Mouse (Mus musculus) limb, embryonic 12.5 days (tissue): ENCODE data around the gene Amh. TPM values are rescaled to one million over a fixed set of nuclear protein-coding genes. Genes with fewer than 3 reads are reported as not detected.

Experiments used
- ATAC-seq: fragments of 200-750 bp; cut with Nextera tagmentation; 2 replicates; pipeline ENCODE4 v1.8.0; 2017; ENCODE audit warnings: low read depth, moderate TSS enrichment; ENCODE audit not compliant: insufficient number of reproducible peaks, insufficient read depth, low FRiP score, low TSS enrichment
- H3K27ac ChIP-seq: fragments of 300-500 bp; sonication (generic); 2 replicates; pipeline ENCODE4 v1.5.1; 2016; ENCODE audit warnings: mild to moderate bottlenecking, moderate library complexity
- H3K27me3 ChIP-seq: fragments of 300-500 bp; sonication (generic); 2 replicates; pipeline ENCODE4 v1.6.1; 2016; ENCODE audit warnings: mild to moderate bottlenecking, moderate library complexity
- H3K36me3 ChIP-seq: fragments of 300-500 bp; sonication (generic); 2 replicates; pipeline ENCODE4 v1.6.1; 2016; ENCODE audit warnings: mild to moderate bottlenecking, moderate library complexity
- H3K4me1 ChIP-seq: fragments of 300-500 bp; sonication (generic); replicated peaks from 2 replicates; pipeline ENCODE4 v1.6.1; 2016
- H3K4me2 ChIP-seq: fragments of 300-500 bp; sonication (generic); 2 replicates; pipeline ENCODE4 v1.6.1; 2016; ENCODE audit warnings: mild to moderate bottlenecking, moderate library complexity
- H3K4me3 ChIP-seq: fragments of 300-500 bp; sonication (generic); replicated peaks from 2 replicates; pipeline ENCODE4 v1.5.1; 2016; ENCODE audit warnings: mild to moderate bottlenecking
- H3K9ac ChIP-seq: fragments of 300-500 bp; sonication (generic); replicated peaks from 2 replicates; pipeline ENCODE4 v1.6.1; 2016; ENCODE audit warnings: mild to moderate bottlenecking, moderate library complexity
- H3K9me3 ChIP-seq: fragments of 300-500 bp; sonication (generic); 2 replicates; pipeline ENCODE4 v1.6.1; 2016; ENCODE audit warnings: mild to moderate bottlenecking, moderate library complexity
- WGBS: fragments of 180-500 bp; shearing (Covaris S2); methylation state at CpG from one replicate; pipeline ENCODE4 v1.1.7; 2016; 5-methylcytosine and 5-hydroxymethylcytosine counted together
- polyA plus RNA-seq: library from polyadenylated mRNA; unstranded; fragments of >200 nt; fragmentation: Nextera tagmentation; extraction: Ambion mirVana; gene quantifications from 2 replicates; pipeline ENCODE4 v1.2.1, GENCODE M21; 2016

Gene Amh
- polyA plus RNA-seq = not detected in 2 replicates

DNA sequence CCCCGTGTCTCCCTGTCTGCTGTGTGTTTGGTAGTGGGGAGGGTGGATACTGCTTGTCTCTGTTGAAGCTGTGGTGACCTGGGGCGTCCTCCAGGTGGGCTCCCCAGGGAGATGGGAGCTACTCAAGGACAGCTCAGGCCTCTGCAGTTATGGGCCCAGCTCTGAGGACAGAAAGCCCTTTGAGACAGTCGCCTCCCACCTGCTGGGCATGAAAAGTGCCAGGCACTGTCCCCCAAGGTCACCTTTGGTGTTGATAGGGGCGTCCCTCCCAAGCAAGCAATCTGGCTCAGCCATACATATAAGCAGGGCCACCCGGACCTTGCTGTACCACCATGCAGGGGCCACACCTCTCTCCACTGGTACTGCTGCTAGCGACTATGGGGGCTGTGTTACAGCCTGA lies at the start of gene Amh:
Amh (plus strand) TSS at position 328 of the 400 bp plus-strand sequence.
- H3K4me1 ChIP-seq = peaks cover 44% of the 10 kb centered on the region
- H3K4me2 ChIP-seq = peak within 1 kb of the TSS; percentile 97; the same call in 1 of the 2 replicates
- peaks cover 59% of the 10 kb centered on the region for H3K36me3 ChIP-seq
- no peak within 1 kb of the TSS; the same call in 1 of the 2 replicates for H3K9ac ChIP-seq
- ATAC-seq = no peak
- H3K27ac ChIP-seq = no peak within 1 kb of the TSS
- whole genome bisulfite sequencing = 59% methylated on average over 6 of the region's 6 CpGs
- H3K27me3 ChIP-seq = peaks cover 39% of the 10 kb centered on the region
- no peaks in the 10 kb centered on the region for H3K9me3 ChIP-seq
- peak within 1 kb of the TSS; percentile 3; the same call in 1 of the 2 replicates for H3K4me3 ChIP-seq

DNA sequence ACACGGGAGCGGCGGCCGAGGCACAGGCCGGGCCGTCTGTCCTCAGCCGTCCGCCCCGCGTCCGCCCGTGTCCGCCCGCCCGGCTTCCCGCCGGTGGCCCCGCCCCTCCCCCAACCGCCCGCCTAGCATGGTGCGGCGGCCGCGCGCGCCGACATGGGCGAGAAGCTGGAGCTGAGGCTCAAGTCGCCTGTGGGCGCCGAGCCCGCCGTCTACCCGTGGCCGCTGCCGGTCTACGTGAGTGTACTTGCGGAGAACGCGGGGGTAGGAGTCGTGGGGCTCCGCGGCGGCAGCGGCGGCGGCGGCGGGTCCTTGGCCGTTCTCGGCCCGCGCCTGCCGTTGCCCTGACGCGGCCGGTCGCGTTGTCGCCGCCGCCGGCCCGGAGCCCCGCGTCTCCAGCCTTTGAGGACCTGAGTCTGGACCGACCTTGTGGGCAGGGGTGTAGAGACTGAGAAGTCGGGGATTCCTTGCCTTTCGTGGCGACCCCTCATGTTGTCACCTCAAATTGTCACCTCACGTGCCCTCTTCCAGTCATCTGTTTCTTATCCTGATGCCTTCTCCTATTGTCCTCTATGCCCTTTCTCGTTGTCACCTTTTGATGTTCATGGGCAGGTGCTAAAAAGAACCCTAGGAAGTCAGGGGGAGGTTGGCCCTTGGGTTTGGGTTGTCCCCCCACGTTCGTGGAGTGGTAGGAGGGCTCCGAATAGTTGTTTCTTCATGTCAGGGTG lies 49.6 kb upstream of the Amh start:
- peaks cover 36% of the 10 kb centered on the region for H3K4me1 ChIP-seq
- peak overlapping the region; percentile 95 for H3K9ac ChIP-seq
- no peak; the same call in 1 of the 2 replicates for ATAC-seq

GRCm38 (mm10) chr10:80756099-80756498 lies 48.9 kb upstream of the Amh start:
- H3K27me3 ChIP-seq = no peaks in the 10 kb centered on the region
- peak overlapping the region; percentile 99 for H3K4me3 ChIP-seq
- no peaks in the 10 kb centered on the region for H3K9me3 ChIP-seq
- no peak overlapping the region for H3K27ac ChIP-seq
- H3K9ac ChIP-seq = peak overlapping the region; percentile 95
- H3K36me3 ChIP-seq = no peaks in the 10 kb centered on the region
- ATAC-seq = no peak
- 27% methylated on average over 3 of the region's 3 CpGs for WGBS
- peaks cover 36% of the 10 kb centered on the region for H3K4me1 ChIP-seq
- peak overlapping the region; percentile 97 for H3K4me2 ChIP-seq

More for the DNA sequence above, 49.6 kb upstream of the Amh start:
- Histone ChIP-seq H3K4me2 (peak overlapping the region; percentile 97), H3K27me3 (no peaks in the 10 kb centered on the region), H3K27ac (peak overlapping the region; percentile 83), H3K4me3 (peak overlapping the region; percentile 99), H3K36me3 (no peaks in the 10 kb centered on the region), H3K9me3 (no peaks in the 10 kb centered on the region)
- under 1% methylated on average over 75 of the region's 75 CpGs for WGBS

DNA sequence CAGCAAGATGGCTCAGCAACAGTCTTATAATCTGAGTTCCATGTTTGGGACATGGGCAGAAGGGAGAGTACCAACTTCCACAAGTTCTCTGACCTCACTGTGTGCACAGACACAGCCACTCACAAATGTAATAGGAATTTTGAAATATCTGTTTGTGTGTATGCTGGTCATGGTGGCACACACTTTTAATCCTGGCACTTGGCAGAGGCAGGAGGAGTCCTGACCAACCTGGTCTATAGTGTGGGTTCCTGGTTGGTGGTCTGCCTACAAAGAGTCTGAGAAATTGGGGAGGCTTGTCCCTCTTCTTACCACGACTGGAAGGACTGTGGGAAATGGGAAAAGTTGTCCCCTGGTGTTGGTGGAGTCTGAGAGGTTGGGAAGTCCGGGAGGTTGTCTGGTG lies 48.5 kb upstream of the Amh start:
- Histone ChIP-seq H3K4me2 (peak overlapping the region; percentile 97), H3K9ac (peak overlapping the region; percentile 95), H3K4me3 (peak overlapping the region; percentile 99), H3K4me1 (peaks cover 33% of the 10 kb centered on the region), H3K9me3 (no peaks in the 10 kb centered on the region), H3K27ac (no peak overlapping the region), H3K36me3 (no peaks in the 10 kb centered on the region), H3K27me3 (no peaks in the 10 kb centered on the region)
- ATAC-seq = no peak
- 61% methylated on average over 2 of the region's 2 CpGs for WGBS

DNA sequence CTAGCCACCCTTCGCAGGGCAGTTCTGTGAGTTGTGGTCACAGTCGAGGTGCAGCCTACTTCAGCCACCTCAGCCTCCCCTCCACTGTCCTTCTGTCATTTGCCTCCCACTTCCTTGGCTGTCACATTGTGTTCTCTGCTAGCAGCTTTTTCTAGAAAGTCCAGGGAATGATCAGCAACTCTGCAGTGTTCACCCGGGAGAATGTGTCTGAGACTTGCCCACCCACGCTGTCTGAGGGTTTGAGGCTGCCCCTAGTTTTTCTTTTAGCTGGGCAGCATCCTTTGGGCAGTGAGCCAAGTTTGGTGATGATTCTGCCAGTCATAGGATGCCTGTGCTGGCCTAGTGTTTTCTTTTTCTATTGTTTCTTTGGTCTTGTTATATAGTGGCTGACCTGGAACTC lies 48.1 kb upstream of the Amh start:
- Histone ChIP-seq H3K4me3 (peak overlapping the region; percentile 99; the same call in 1 of the 2 replicates), H3K4me2 (peak overlapping the region; percentile 97), H3K36me3 (no peaks in the 10 kb centered on the region), H3K9ac (peak overlapping the region; percentile 37; the same call in 1 of the 2 replicates), H3K27me3 (no peaks in the 10 kb centered on the region), H3K4me1 (peaks cover 28% of the 10 kb centered on the region), H3K27ac (no peak overlapping the region), H3K9me3 (no peaks in the 10 kb centered on the region)
- ATAC-seq = no peak
- WGBS = 78% methylated on average over 4 of the region's 4 CpGs

GRCm38 (mm10) chr10:80757717-80758116 lies 47.3 kb upstream of the Amh start:
- no peak for ATAC-seq
- Histone ChIP-seq H3K27ac (no peak overlapping the region), H3K4me1 (peaks cover 23% of the 10 kb centered on the region), H3K27me3 (no peaks in the 10 kb centered on the region), H3K4me2 (peak overlapping the region; percentile 97), H3K9me3 (no peaks in the 10 kb centered on the region), H3K4me3 (no peak overlapping the region), H3K9ac (no peak overlapping the region), H3K36me3 (no peaks in the 10 kb centered on the region)
- 39% methylated on average over 5 of the region's 5 CpGs for WGBS

DNA sequence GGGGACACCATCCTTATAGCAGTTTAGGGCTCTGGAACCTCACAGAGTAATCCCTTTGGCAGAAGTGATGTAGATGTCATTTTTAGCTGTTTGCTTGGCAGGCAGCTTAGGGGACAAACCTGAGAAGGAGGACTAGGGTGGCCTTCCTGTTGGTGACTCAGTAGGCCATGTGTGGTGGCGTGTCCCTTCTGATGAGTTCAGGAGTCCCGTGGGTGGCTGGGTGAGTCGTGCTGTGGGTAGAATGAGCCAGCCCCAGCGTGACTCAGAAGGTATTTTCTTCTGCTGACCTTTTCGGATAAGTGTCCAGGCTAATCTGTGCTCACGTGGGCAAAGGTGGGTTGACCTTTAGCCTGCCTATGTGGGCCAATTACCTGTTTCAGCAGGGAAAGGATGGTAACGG lies 46.4 kb upstream of the Amh start:
- no peaks in the 10 kb centered on the region for H3K27me3 ChIP-seq
- WGBS = 85% methylated on average over 7 of the region's 7 CpGs
- H3K9ac ChIP-seq = no peak overlapping the region
- ATAC-seq = no peak
- peaks cover under 1% of the 10 kb centered on the region; the same call in 1 of the 2 replicates for H3K36me3 ChIP-seq
- no peak overlapping the region for H3K4me3 ChIP-seq
- H3K4me2 ChIP-seq = no peak overlapping the region
- H3K9me3 ChIP-seq = no peaks in the 10 kb centered on the region
- no peak overlapping the region for H3K27ac ChIP-seq
- peaks cover 23% of the 10 kb centered on the region for H3K4me1 ChIP-seq

DNA sequence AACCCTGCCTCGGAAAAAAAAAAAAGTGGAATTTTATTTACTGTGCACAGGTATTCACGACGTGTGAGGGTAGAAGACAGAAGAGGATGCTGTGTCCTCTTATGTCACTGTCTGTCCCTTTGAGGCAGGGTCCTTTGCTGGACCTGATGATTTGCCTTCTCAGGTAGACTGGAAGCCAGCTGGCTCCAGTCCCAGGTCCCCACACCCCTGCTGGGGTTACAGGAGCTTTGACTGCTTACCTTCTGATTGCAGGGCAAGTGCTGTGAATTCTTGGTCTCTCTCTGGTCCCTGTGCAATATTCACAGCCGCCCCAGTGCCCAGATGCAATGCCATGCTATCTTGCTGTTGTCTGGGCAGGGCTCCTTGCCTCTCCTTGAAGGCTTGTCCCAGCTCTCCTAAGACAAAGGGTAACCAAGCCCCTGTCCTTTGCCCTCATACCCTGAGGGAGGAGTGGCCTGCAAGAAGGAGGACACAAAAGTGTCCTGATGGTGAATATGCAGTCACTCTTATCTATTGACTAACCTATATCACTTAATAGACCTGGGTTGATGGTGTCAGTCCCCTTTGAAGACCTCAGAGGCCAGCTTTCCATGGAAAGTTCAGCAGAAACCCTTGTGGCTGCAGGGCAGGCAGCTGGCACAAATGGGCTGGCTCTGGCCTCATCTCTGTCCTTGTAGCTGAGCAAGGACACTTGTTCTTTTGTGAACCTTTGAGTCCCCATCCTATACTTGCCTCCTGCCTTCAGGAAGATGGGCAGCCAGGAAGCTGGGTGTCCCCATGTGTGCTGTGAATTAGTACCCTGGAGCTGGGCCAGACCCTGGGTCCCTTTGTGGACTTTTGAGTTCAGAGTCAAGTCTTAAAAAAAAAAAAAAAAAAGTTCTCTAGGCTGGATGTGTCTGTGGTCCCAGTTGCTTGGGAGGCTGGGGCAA lies 44.2 kb upstream of the Amh start:
- Histone ChIP-seq H3K9me3 (no peaks in the 10 kb centered on the region), H3K4me1 (peaks cover 22% of the 10 kb centered on the region), H3K27ac (no peak overlapping the region), H3K4me3 (no peak overlapping the region), H3K27me3 (no peaks in the 10 kb centered on the region), H3K9ac (no peak overlapping the region), H3K36me3 (peaks cover 22% of the 10 kb centered on the region), H3K4me2 (no peak overlapping the region)
- 84% methylated on average over 4 of the region's 4 CpGs for WGBS
- ATAC-seq = no peak

- H3K27ac ChIP-seq = no peak overlapping the region
- H3K9me3 ChIP-seq = no peaks in the 10 kb centered on the region
- ATAC-seq = no peak
- H3K36me3 ChIP-seq = peaks cover 32% of the 10 kb centered on the region
- H3K9ac ChIP-seq = no peak overlapping the region
- no peak overlapping the region for H3K4me3 ChIP-seq
- H3K4me2 ChIP-seq = no peak overlapping the region
- H3K4me1 ChIP-seq = peaks cover 12% of the 10 kb centered on the region
- no peaks in the 10 kb centered on the region for H3K27me3 ChIP-seq
- WGBS = 81% methylated on average over 3 of the region's 3 CpGs
Observed at GRCm38 (mm10) chr10:80761821-80762220, 43.2 kb upstream of the Amh start.

- no peak overlapping the region for H3K9ac ChIP-seq
- no peaks in the 10 kb centered on the region; the same call in 1 of the 2 replicates for H3K4me1 ChIP-seq
- WGBS = 94% methylated on average over 2 of the region's 2 CpGs
- H3K27me3 ChIP-seq = no peaks in the 10 kb centered on the region
- no peak overlapping the region for H3K4me3 ChIP-seq
- no peak overlapping the region for H3K27ac ChIP-seq
- H3K9me3 ChIP-seq = no peaks in the 10 kb centered on the region
- H3K4me2 ChIP-seq = no peak overlapping the region
- H3K36me3 ChIP-seq = peaks cover 47% of the 10 kb centered on the region
- no peak for ATAC-seq
Observed at GRCm38 (mm10) chr10:80763502-80763901, 41.5 kb upstream of the Amh start.

- Histone ChIP-seq H3K4me2 (no peak overlapping the region), H3K9ac (no peak overlapping the region), H3K4me3 (no peak overlapping the region), H3K36me3 (peaks cover 69% of the 10 kb centered on the region), H3K27me3 (no peaks in the 10 kb centered on the region), H3K27ac (no peak overlapping the region), H3K9me3 (no peaks in the 10 kb centered on the region), H3K4me1 (no peaks in the 10 kb centered on the region; the same call in 1 of the 2 replicates)
- 90% methylated on average over 2 of the region's 2 CpGs for WGBS
- ATAC-seq = no peak
Observed at GRCm38 (mm10) chr10:80765746-80766145, 39.3 kb upstream of the Amh start.
